Mouse (Mus musculus) ES-E14 (cell line): Measurements from ENCODE around the gene Tbx6. TPM values are rescaled to one million over a fixed set of nuclear protein-coding genes. Genes with fewer than 3 reads are reported as not detected.

ENCODE experiments used
- DNase-seq: peaks from one replicate; pipeline ENCODE4 v3.0.0-alpha.2; 2013; ENCODE audit warnings: low read depth, low spot score
- H3K27ac ChIP-seq: 2 replicates; pipeline ENCODE4 v1.5.1; 2012; ENCODE audit warnings: low read depth, mild to moderate bottlenecking, low read length, moderate library complexity, mixed read lengths; ENCODE audit not compliant: poor library complexity, insufficient read depth, severe bottlenecking
- H3K36me3 ChIP-seq: 2 replicates; pipeline ENCODE4 v1.6.1; 2012; ENCODE audit warnings: mild to moderate bottlenecking, low read length, moderate library complexity, mixed read lengths; ENCODE audit not compliant: control insufficient read depth, poor library complexity, insufficient read depth, severe bottlenecking
- H3K4me1 ChIP-seq, 2 experiments: fragments of 150-350 bp in 1 of 2; sonication (generic) in 1 of 2; 2 replicates each; pipeline ENCODE4 v1.6.1; 2012; ENCODE audit warnings: low read length in 2 of 2, mild to moderate bottlenecking in 1 of 2, mixed read lengths in 1 of 2; ENCODE audit not compliant: control insufficient read depth in 2 of 2, insufficient read depth in 2 of 2, poor library complexity in 1 of 2
- H3K4me3 ChIP-seq, 2 experiments: fragments of 150-350 bp in 1 of 2; sonication (generic) in 1 of 2; 2 replicates each; pipeline ENCODE4 v1.5.1; 2012; ENCODE audit warnings: low read length in 2 of 2, low read depth in 1 of 2, mild to moderate bottlenecking in 1 of 2, mixed read lengths in 1 of 2; ENCODE audit not compliant: insufficient read depth in 1 of 2, poor library complexity in 1 of 2, severe bottlenecking in 1 of 2
- H3K9ac ChIP-seq: 2 replicates; pipeline ENCODE4 v1.6.1; 2012; ENCODE audit warnings: low read depth, mild to moderate bottlenecking, low read length, mixed read lengths; ENCODE audit not compliant: poor library complexity, insufficient read depth, severe bottlenecking
- H3K9me3 ChIP-seq: fragments of 150-350 bp; sonication (generic); 2 replicates; pipeline ENCODE4 v1.6.1; 2012; ENCODE audit warnings: low read depth, mild to moderate bottlenecking, low read length; ENCODE audit not compliant: control insufficient read depth, insufficient read depth
- CHD2 ChIP-seq: IDR thresholded peaks from 2 replicates; pipeline ENCODE4 v1.6.1; 2014; ENCODE audit warnings: mild to moderate bottlenecking, low read depth, low read length, inconsistent platforms
- HCFC1 ChIP-seq: IDR thresholded peaks from 2 replicates; pipeline ENCODE4 v1.6.1; 2012; ENCODE audit warnings: low read length, inconsistent platforms, borderline replicate concordance; ENCODE audit not compliant: insufficient read depth
- MAFK ChIP-seq: IDR thresholded peaks from 2 replicates; pipeline ENCODE4 v1.6.1; 2014; ENCODE audit warnings: mild to moderate bottlenecking, low read depth, low read length, inconsistent platforms; ENCODE audit not compliant: insufficient read depth
- ZC3H11A ChIP-seq: IDR thresholded peaks from 2 replicates; pipeline ENCODE4 v1.6.1; 2012; ENCODE audit warnings: low read depth, mild to moderate bottlenecking, inconsistent platforms, low read length, borderline replicate concordance
- ZNF384 ChIP-seq: IDR thresholded peaks from 2 replicates; pipeline ENCODE4 v1.6.1; 2012; ENCODE audit warnings: low read depth, low read length, inconsistent platforms
- in situ Hi-C, 2 experiments: fragments of 600-800 bp; cut with MboI; formaldehyde crosslinking; loops; one replicate each; pipeline ENCODE4 v1.15.1; 2025; ENCODE audit warnings: low sequenced_read_pairs in 2 of 2, inconsistent platforms in 1 of 2; ENCODE audit not compliant: unreplicated experiment in 2 of 2
- total RNA-seq: library from RNA; depleted of rRNA; stranded (reverse); fragments of 300-350 nt; gene quantifications from 2 replicates; pipeline ENCODE4 v1.2.3, GENCODE M21; 2012

Tbx6 gene
- total RNA-seq, 1 experiment, result 0.89 TPM

DNA sequence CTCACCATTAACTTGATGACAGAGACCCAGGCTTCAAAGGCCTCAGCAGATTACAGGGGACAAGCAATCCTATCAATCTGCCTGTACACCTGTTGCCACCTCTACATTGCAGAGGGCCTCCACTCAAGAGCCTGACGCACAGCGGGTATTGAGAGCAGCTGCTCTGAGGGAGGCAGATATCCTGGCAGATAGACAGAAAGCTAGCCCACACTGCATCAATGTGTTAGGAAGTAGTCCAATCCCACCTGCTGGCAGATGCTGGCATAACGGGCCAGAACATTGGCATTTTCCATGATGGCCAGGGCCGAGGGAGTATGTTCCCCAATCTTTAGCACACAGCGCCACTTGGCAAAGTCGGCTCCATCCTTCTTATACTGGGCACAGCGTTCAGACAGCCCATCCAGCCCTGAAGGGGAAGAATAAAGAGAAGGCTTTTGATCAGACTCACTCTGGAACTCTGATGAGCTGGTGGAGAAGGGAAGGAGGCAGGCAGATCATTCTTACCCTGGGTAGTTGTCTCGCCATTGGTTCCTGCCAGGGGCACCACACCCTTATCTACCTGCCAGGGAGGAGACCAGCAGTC lies 15.2 kb downstream of the Tbx6 start:
- no peak for DNase-seq
- Histone ChIP-seq H3K9me3 (no peaks in the 10 kb centered on the region), H3K4me3 (peak overlapping the region; percentile 91 to 96; a peak in 2 of 4 replicates), H3K36me3 (peaks cover 34% of the 10 kb centered on the region), H3K4me1 (peaks cover 0 to 13% of the 10 kb centered on the region in 2 experiments; a peak in 1 of 4 replicates), H3K27ac (peak overlapping the region; percentile 16; the same call in 1 of the 2 replicates), H3K9ac (0 out of 2 replicates have a peak overlapping the region, but pooled peaks have one; percentile 13)
- TF ChIP-seq MAFK (no peak), ZC3H11A (no peak), ZNF384 (no peak), CHD2 (no peak), HCFC1 (no peak)
- in situ Hi-C loops, result no loop called here

DNA sequence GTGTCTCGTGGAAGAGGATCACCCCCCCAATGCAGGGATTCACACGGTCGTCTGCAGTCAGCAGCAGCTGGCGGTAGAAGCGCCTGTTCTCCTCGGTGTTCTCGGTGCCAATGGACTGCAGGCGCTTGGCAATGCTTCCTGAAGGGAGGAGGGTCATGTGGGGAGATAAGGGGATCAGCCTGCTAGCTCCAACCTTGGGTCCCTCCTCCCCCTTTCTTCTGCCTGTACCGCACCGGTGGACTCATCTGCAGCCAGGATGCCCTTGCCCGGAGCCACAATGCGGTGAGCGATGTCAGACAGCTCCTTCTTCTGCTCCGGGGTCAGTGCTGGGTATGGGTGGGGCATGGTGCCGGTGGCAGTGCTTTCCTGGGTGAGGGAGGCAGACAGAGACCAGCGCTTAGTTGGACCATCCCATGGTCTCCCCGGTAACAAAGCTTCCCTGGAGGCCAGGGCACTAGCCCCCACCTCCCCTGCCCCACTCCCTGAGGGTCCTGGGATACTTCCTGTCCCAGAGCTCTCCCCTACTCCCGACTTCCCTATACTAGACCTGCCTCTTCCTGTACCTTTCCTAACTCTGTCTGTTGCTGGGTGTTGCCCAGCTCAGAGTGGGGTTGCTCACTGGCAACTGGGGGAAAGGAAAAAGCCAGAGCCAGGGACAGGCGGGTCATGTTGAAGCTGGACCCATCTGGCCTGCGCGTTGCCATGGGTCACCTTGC lies 16.3 kb downstream of the Tbx6 start, which contains the start of gene Fam57b:
Fam57b (plus strand) TSS at position 258 of the 716 bp plus-strand sequence.
- Histone ChIP-seq H3K9me3 (no peaks in the 10 kb centered on the region), H3K36me3 (peaks cover 36% of the 10 kb centered on the region), H3K4me3 (peak within 1 kb of the TSS; percentile 91 to 96), H3K9ac (peak within 1 kb of the TSS; percentile 89), H3K27ac (peak within 1 kb of the TSS; percentile 70), H3K4me1 (peaks cover 0 to 13% of the 10 kb centered on the region in 2 experiments; a peak in 1 of 4 replicates)
- in situ Hi-C loops, result no loop called here
- no peak for DNase-seq
- no peak for TF ChIP-seq ZC3H11A
- no peak for TF ChIP-seq HCFC1
- no peak for TF ChIP-seq CHD2
- no peak for TF ChIP-seq ZNF384
- no peak for TF ChIP-seq MAFK

DNA sequence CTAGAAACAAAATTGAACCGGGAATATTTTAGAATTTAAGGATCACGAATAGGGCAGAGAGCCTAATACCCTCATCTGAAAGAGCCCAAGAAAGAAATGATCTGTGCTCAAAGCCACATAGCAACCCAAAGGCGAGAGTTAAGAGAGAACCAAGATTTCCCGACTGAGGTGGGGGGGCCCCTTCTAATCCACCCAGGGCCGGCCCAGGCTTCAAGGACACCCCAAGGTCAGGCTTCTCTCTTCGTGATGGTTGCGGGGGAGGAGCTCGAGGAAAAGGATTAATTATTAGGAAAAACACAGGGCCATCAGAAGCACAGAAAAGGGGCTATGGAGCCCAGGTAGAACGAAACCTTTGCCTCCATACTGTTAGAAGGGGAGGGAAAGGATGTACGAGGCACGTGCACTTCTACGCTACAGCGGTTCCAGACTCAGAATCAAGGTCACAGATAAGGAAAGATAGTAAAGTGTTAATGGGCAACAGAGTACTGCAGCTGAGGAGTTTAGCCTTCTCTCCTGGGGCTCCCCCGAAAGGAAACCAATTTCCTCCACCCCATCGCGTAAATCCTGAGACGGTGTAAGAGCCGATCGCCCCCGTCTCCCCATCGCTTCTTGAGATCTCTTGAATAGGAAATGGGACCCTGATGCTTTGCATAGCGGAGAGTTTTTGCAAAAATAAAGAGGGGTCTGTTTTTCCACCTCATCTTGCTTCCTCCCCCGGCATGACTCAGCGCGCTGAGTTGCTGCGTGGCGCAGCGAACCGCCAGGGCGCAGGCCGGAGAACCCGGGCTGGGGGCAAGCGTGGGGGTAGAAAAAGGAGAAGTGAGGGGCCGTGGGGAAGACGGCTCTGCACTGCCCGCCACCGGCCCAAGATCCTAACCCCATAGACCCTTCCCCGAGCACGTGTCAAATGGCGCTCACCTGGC lies 17.1 kb downstream of the Tbx6 start:
- Histone ChIP-seq H3K27ac (peak overlapping the region; percentile 70), H3K9ac (peak overlapping the region; percentile 89), H3K4me3 (peak overlapping the region; percentile 91 to 96), H3K9me3 (no peaks in the 10 kb centered on the region), H3K4me1 (peaks cover 0 to 13% of the 10 kb centered on the region in 2 experiments; a peak in 1 of 4 replicates), H3K36me3 (peaks cover 37% of the 10 kb centered on the region)
- DNase-seq, result no peak
- peak; percentile 19; the same call in 1 of the 2 replicates for TF ChIP-seq HCFC1
- peak; percentile 67 for TF ChIP-seq MAFK
- no peak for TF ChIP-seq CHD2
- in situ Hi-C loops, result no loop called here

DNA sequence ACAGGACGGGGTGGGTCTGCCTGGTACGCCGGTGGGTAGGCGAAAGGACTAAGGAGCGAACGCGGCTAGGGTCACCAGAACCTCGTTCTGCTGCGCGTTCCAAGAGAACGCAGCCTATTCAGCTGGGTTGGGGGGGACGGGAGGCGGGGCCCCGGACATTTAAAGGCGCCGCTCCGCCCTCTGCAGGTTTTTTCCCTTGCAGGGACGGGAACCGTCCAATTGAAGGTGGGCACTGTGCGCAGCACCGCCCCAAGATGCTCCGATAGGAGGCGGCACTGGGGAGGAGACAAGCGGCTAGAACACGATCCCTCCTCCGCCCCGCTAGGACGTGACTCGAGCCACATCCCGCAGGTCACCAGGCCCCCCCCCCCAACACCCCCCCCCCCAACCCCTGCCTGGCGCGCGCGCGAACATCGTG lies 17.8 kb downstream of the Tbx6 start:
- H3K9me3 ChIP-seq, result no peaks in the 10 kb centered on the region

More for the DNA sequence above, 17.8 kb downstream of the Tbx6 start:
- Histone ChIP-seq H3K4me1 (peaks cover 0 to 13% of the 10 kb centered on the region in 2 experiments; a peak in 1 of 4 replicates), H3K4me3 (peak overlapping the region; percentile 91 to 96), H3K36me3 (peaks cover 37% of the 10 kb centered on the region), H3K9ac (peak overlapping the region; percentile 89), H3K27ac (peak overlapping the region; percentile 92)
- 0 out of 2 replicates have a peak, but pooled peaks have one; percentile 38 for TF ChIP-seq ZNF384
- no peak for TF ChIP-seq CHD2
- no peak for TF ChIP-seq HCFC1
- TF ChIP-seq MAFK, result no peak
- TF ChIP-seq ZC3H11A, result no peak
- in situ Hi-C loops, result no loop called here
- peak; percentile 98 for DNase-seq
